Mouse (Mus musculus): Measurements from ENCODE around the gene Gpc5.

Gene Gpc5

GRCm38 (mm10) chr14:115270445-115270844 is 178.4 kb downstream of the Gpc5 start:
- in situ Hi-C loops (cut with MboI; ENCODE audit: low pct_unique_long_range_greater_than_20kb in 1 of 2, low sequenced_read_pairs in 2 of 2, unreplicated experiment in 1 of 2), result no loop called here

DNA sequence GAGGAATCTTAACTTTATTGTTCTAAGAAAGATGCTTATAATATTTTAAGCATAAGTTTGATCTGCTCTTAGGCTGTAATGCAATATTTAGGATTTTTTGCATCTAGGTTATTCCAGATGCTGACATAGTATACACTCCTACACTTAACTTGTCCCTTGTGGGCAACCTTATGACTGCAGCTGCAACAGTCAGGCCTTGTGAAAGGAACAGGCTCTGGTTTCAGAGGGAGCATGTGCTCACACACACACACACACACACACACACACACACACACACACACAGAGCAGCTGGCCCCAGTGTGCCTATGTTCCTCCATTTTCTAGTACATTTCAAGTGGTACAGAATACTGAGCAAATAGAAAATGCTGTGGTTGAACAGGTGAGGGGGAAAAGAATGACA is 190.8 kb downstream of the Gpc5 start:
- in situ Hi-C loops (cut with MboI; ENCODE audit: low pct_unique_long_range_greater_than_20kb in 1 of 2, low sequenced_read_pairs in 2 of 2, unreplicated experiment in 1 of 2), result no loop called here

- in situ Hi-C loops (cut with MboI; ENCODE audit: low pct_unique_long_range_greater_than_20kb in 1 of 2, low sequenced_read_pairs in 2 of 2, unreplicated experiment in 1 of 2), result no loop called here
These were observed 232.2 kb downstream of the Gpc5 start for GRCm38 (mm10) chr14:115324247-115324646.

DNA sequence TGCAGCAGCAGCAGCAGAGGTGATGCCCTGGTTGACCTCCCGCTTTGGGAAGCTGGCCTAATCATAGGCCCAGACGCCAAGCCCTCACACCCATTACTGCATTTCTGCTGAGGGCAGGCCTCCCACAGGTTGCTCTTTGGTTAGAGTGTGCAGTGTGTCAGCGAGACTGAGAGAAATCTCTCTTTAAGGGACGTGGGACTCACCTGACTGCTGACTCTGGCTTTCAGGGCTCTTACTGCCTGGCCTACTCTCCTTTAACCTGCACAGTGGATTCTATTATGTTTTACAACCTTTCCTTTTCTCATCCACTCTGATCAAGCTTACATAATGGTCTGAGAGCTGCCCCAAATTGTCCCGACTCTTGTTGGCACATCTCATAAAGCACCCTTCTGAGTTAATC is 234.4 kb downstream of the Gpc5 start:
- in situ Hi-C loops (cut with MboI; ENCODE audit: low pct_unique_long_range_greater_than_20kb in 1 of 2, low sequenced_read_pairs in 2 of 2, unreplicated experiment in 1 of 2), result no loop called here

- in situ Hi-C loops (cut with MboI; ENCODE audit: low pct_unique_long_range_greater_than_20kb in 1 of 2, low sequenced_read_pairs in 2 of 2, unreplicated experiment in 1 of 2), result no loop called here
These were observed 247.1 kb downstream of the Gpc5 start for GRCm38 (mm10) chr14:115339084-115339483.

- in situ Hi-C loops (cut with MboI; ENCODE audit: low pct_unique_long_range_greater_than_20kb in 1 of 2, low sequenced_read_pairs in 2 of 2, unreplicated experiment in 1 of 2), result no loop called here
These were observed 250.6 kb downstream of the Gpc5 start for GRCm38 (mm10) chr14:115342597-115342996.

GRCm38 (mm10) chr14:115349448-115349847 is 257.4 kb downstream of the Gpc5 start:
- in situ Hi-C loops (cut with MboI; ENCODE audit: low pct_unique_long_range_greater_than_20kb in 1 of 2, low sequenced_read_pairs in 2 of 2, unreplicated experiment in 1 of 2), result no loop called here

GRCm38 (mm10) chr14:115365320-115365935 is 273.4 kb downstream of the Gpc5 start:
- in situ Hi-C loops (cut with MboI; ENCODE audit: low pct_unique_long_range_greater_than_20kb in 1 of 2, low sequenced_read_pairs in 2 of 2, unreplicated experiment in 1 of 2), result no loop called here

GRCm38 (mm10) chr14:115369611-115370167 is 277.7 kb downstream of the Gpc5 start:
- in situ Hi-C loops (cut with MboI; ENCODE audit: low pct_unique_long_range_greater_than_20kb in 1 of 2, low sequenced_read_pairs in 2 of 2, unreplicated experiment in 1 of 2), result no loop called here

GRCm38 (mm10) chr14:115371131-115371530 is 279.1 kb downstream of the Gpc5 start:
- in situ Hi-C loops (cut with MboI; ENCODE audit: low pct_unique_long_range_greater_than_20kb in 1 of 2, low sequenced_read_pairs in 2 of 2, unreplicated experiment in 1 of 2), result no loop called here

- in situ Hi-C loops (cut with MboI; ENCODE audit: low pct_unique_long_range_greater_than_20kb in 1 of 2, low sequenced_read_pairs in 2 of 2, unreplicated experiment in 1 of 2), result loop anchor here in 1 of 2 experiments (25.0 kb wide), 1 partner anchor 305 kb away; the partner anchor contains the start of gene Gpc5
These were observed 299.8 kb downstream of the Gpc5 start for GRCm38 (mm10) chr14:115391831-115392230.

DNA sequence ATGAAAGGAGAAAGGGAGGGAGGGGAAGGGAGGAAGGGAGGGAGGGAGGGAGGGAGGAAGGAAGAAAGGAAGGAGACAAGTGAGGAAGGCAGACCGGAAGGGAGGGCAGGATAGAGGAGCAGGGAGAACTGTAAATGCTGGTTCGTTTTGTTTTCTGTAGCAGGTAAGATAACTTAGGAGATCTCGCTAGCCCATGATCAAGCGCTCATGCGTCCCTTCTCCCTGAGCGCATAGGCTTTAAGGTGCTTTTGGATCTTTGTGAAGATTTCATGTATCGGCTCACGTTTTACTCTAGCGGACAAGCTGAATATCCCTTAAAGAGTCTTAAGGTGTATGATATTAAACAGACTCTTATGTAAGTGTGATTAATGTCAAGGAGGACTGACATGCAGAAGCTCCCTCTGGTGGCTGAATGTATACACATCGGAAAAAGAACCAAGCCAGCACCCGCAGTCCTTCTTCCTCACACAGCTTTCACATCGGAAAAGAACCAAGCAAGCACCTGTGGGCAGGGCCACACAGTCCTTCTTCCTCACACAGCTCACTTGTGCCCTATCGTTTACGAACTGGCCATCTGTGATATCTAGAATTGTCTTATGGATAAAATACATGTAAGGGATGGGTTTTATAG is 301.0 kb downstream of the Gpc5 start:
- in situ Hi-C loops (cut with MboI; ENCODE audit: low pct_unique_long_range_greater_than_20kb in 1 of 2, low sequenced_read_pairs in 2 of 2, unreplicated experiment in 1 of 2), result loop anchor here in 1 of 2 experiments (25.0 kb wide), 1 partner anchor 306 kb away; the partner anchor contains the start of gene Gpc5

DNA sequence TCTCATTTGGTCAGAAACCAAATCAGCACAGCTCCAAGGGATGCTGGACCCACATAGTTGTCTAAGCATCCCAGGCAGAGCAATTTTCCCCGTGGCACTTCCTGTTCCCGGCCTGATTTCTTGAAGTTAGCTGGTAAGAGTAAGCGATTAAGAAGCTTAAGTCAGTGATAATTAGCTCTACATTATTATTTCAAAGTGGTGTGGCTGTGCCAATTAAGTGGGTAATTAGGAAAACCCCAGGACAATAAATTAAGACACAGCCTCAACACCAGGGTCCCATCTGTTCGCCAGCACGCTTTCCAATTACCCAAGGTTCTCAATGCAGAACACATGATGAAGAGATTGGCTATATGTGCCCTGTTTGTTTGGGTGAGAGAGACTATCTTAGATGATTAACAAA is 314.6 kb downstream of the Gpc5 start:
- in situ Hi-C loops (cut with MboI; ENCODE audit: low pct_unique_long_range_greater_than_20kb in 1 of 2, low sequenced_read_pairs in 2 of 2, unreplicated experiment in 1 of 2), result loop anchor here in 1 of 2 experiments (25.0 kb wide), 1 partner anchor 106 kb away; no protein-coding TSS in a partner anchor

GRCm38 (mm10) chr14:115407309-115407930 is 315.4 kb downstream of the Gpc5 start:
- in situ Hi-C loops (cut with MboI; ENCODE audit: low pct_unique_long_range_greater_than_20kb in 1 of 2, low sequenced_read_pairs in 2 of 2, unreplicated experiment in 1 of 2), result loop anchor here in 1 of 2 experiments (25.0 kb wide), 1 partner anchor 105 kb away; no protein-coding TSS in a partner anchor

- in situ Hi-C loops (cut with MboI; ENCODE audit: low pct_unique_long_range_greater_than_20kb in 1 of 2, low sequenced_read_pairs in 2 of 2, unreplicated experiment in 1 of 2), result loop anchor here in 1 of 2 experiments (25.0 kb wide), 1 partner anchor 101 kb away; no protein-coding TSS in a partner anchor
These were observed 318.9 kb downstream of the Gpc5 start for GRCm38 (mm10) chr14:115410881-115411280.

DNA sequence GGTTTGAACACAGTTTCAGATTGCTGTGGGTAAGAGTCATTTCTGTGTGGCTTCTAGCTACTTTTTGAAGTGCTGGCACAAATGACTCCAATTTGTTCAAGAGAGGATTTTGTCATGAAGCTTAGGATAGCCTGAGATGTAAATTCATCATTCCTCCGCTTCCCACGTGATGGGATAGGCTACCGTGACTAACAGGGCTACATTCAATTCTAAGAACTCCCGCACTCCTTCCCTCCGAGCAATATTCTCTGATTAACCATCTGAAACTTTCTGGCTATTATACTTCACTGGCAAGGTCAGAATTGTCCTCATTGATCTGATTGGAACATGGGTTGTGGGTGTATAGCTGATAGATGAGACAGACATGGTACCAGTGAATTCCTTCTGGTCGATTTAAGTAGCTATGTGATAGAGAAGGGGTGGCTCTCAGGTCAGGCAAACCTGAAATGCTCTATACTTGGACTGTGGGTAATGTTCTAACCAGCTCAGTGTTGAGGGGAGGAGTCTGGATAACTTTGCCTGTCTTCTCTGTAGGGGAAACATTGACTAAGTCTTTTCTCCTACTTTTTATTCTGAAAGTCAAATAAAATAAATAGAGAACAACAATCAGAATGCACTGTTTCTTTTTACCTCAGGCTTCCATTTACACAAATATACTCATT is 319.6 kb downstream of the Gpc5 start:
- in situ Hi-C loops (cut with MboI; ENCODE audit: low pct_unique_long_range_greater_than_20kb in 1 of 2, low sequenced_read_pairs in 2 of 2, unreplicated experiment in 1 of 2), result loop anchor here in 1 of 2 experiments (25.0 kb wide), 1 partner anchor 101 kb away; no protein-coding TSS in a partner anchor

DNA sequence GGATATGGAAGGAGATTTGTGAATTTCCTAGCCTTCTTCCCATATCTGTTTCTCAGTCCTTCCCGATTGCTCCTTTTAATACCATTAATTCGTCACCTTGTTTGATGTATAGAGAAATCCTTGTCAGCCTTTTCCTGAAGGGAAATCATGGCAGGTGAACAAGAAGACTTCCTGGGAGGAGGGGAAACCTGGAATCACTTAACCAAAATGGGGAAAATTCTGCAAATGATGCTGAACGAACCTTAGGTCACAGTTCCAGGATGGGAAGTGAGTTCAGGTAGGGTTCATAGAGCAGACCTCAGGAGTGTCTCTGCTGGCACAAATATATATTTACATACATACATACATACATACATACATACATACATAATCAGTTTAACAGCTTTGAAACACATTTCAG is 320.8 kb downstream of the Gpc5 start:
- in situ Hi-C loops (cut with MboI; ENCODE audit: low pct_unique_long_range_greater_than_20kb in 1 of 2, low sequenced_read_pairs in 2 of 2, unreplicated experiment in 1 of 2), result loop anchor here in 1 of 2 experiments (25.0 kb wide), 1 partner anchor 99 kb away; no protein-coding TSS in a partner anchor

DNA sequence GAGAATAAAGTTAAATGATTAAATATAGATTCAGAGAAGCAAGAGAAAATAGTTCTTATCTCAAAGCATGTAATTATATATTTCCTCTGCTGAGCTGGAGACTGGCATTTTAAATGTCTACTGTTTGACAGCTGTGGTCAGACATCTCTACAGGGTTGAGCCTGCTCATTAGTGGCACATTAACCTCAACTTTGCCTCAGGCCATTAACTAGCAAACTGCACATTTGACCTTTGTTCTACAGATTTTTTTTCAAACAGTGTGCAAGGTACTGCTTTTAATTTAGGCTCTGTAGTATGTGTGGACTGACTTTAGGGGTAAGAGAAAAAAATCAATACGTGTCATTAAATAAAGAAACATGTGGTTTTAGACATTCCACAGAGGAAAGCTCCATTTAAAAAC is 321.4 kb downstream of the Gpc5 start:
- in situ Hi-C loops (cut with MboI; ENCODE audit: low pct_unique_long_range_greater_than_20kb in 1 of 2, low sequenced_read_pairs in 2 of 2, unreplicated experiment in 1 of 2), result loop anchor here in 1 of 2 experiments (25.0 kb wide), 1 partner anchor 99 kb away; no protein-coding TSS in a partner anchor
